ENCODE assay signal across 7 mouse cellular contexts in the genomic region with DNA sequence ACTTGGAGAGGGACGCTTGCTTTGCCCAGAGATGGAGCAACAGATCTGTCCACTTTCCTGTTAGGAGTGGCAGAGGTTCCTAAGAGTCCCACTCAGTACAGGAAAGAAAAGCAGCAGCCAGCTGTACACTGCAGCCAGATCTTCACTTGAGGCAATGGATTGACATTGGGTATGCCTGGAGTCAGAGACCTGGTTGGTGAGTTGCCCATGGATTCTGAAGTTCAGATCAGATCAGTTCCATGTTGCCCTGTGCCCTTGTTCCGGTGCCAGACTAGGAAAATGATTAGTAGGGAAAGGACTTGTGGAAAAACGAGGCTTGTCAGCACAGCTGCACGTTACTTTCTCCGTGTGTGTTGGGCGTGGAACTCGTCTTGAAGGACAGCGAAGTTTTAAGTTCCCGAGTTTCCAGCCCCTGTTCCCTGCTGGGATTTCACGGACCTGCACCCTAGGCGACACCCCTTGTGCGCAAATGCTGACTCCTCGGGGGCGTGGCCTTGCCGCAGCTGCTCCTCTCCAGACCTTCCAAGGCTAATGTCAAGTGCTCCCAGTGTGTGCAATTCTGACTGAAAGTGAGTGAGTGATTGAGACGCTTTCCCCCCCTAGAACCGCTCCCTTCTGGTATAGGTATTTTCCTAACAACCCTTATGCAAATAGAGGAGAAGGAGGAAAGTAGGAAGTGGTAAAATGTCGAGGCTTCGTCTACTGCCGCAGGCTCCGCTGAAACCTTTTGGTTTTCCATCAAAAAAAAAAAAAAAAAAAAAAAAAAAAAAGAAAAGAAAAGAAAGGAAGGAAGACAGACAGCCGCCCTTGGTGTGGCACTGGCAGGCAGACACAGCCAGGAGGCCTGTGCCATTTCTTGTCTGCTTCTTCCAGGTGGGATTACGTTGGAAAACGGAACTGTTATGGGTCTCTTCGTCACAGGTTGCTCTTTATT. TPM values are rescaled to one million over a fixed set of nuclear protein-coding genes. Genes with fewer than 3 reads are reported as not detected.
A peak's percentile ranks its signal among the peaks of the same experiment; 100 is the strongest.
DNase-seq lines count a peak whose midpoint lies in the region; ATAC-seq and TF ChIP-seq lines count a peak whose summit lies in the region.

No protein-coding gene starts in this region.

- H3K4me3 ChIP-seq in heart, adult 2 months = peak overlapping the region; percentile 44
- H3K4me3 ChIP-seq in lung, adult 2 months (replicated peaks; ENCODE audit: extremely low read depth, low read depth, low read length) = peak overlapping the region; percentile 36
- H3K4me3 ChIP-seq in neural tube, embryonic 15.5 days (replicated peaks) = peak overlapping the region; percentile 20

- no peak overlapping the region for H3K27ac ChIP-seq in heart, adult 2 months
- 0 out of 2 replicates have a peak overlapping the region, but pooled peaks have one; percentile 28 for H3K27ac ChIP-seq in neural tube, embryonic 15.5 days (replicated peaks)

- H3K9ac ChIP-seq in heart, adult 2 months (ENCODE audit: low read depth, low read length) = peak overlapping the region; percentile 39
- H3K9ac ChIP-seq in neural tube, embryonic 15.5 days (replicated peaks) = 0 out of 2 replicates have a peak overlapping the region, but pooled peaks have one; percentile 9

- no peaks in the 10 kb centered on the region for H3K27me3 ChIP-seq in heart, adult 2 months (ENCODE audit: control insufficient read depth, insufficient read depth, low read length)
- H3K27me3 ChIP-seq in neural tube, embryonic 15.5 days (replicated peaks) = no peaks in the 10 kb centered on the region

- H3K36me3 ChIP-seq in heart, adult 2 months (ENCODE audit: control insufficient read depth, insufficient read depth, low read length) = no peaks in the 10 kb centered on the region
- no peaks in the 10 kb centered on the region for H3K36me3 ChIP-seq in neural tube, embryonic 15.5 days

- peak overlapping the region; percentile 56 for H3K4me2 ChIP-seq in neural tube, embryonic 15.5 days

- H3K79me2 ChIP-seq in heart, adult 2 months (replicated peaks; ENCODE audit: control insufficient read depth, insufficient read depth, low read length) = peaks cover 2% of the 10 kb centered on the region

- peak; percentile 92 for DNase-seq in ZHBTc4 (ENCODE audit: low read depth, low spot score)
- DNase-seq in embryo, embryonic 11 days = peak; percentile 72
- peak; percentile 73 to 77 for DNase-seq in heart, adult 2 months
- DNase-seq in kidney, adult 11 months = peak; percentile 49
- peak; percentile 68 for DNase-seq in lung, adult 2 months
- DNase-seq in left cerebral cortex, postnatal 14 days (ENCODE audit: low spot score in 2 of 2) = no peak

- TF ChIP-seq POLR2A in heart, adult 2 months (IDR thresholded peaks at IDR 0.05; ENCODE audit: insufficient read depth, low read depth, low read length) = no peak
- no peak for TF ChIP-seq POLR2A in lung, adult 2 months (IDR thresholded peaks at IDR 0.05; ENCODE audit: borderline replicate concordance, extremely low read depth, low read depth, low read length)

- peak; percentile 36; the same call in 1 of the 2 replicates for ATAC-seq in neural tube, embryonic 15.5 days (ENCODE audit: low FRiP score)

- TF ChIP-seq CTCF in heart, adult 2 months (IDR thresholded peaks at IDR 0.05) = peak; percentile 42
- TF ChIP-seq CTCF in lung, adult 2 months (IDR thresholded peaks at IDR 0.05; ENCODE audit: insufficient read depth, low read length) = no peak

- peaks cover 7% of the 10 kb centered on the region for H3K4me1 ChIP-seq in heart, adult 2 months (ENCODE audit: control insufficient read depth, insufficient read depth, low read length)
- H3K4me1 ChIP-seq in lung, adult 2 months (ENCODE audit: control insufficient read depth, insufficient read depth, low read length) = peaks cover 24% of the 10 kb centered on the region
- peaks cover 33% of the 10 kb centered on the region for H3K4me1 ChIP-seq in neural tube, embryonic 15.5 days

- TF ChIP-seq EP300 in heart, adult 2 months (IDR thresholded peaks at IDR 0.05; ENCODE audit: insufficient read depth, low read depth, low read length) = no peak

- WGBS in heart, adult 2 months = 11% methylated on average over 25 of the region's 25 CpGs
- 13% methylated on average over 25 of the region's 25 CpGs for WGBS in lung, adult 2 months
- 6% methylated on average over 25 of the region's 25 CpGs for WGBS in neural tube, embryonic 15.5 days

- no peaks in the 10 kb centered on the region for H3K9me3 ChIP-seq in neural tube, embryonic 15.5 days (replicated peaks)

- intact Hi-C loops in heart, adult 2 months (cut with DNase I) = no loop called here
- intact Hi-C loops in left cerebral cortex, postnatal 14 days (cut with DNase I) = no loop called here

RNA-seq across cellular contexts. Expression of gene Atxn7l1, which starts 28.4 kb away (rescaled TPM):
- 10 to 100 TPM; 18.8 to 19.0 TPM for total RNA-seq in heart, adult 2 months (2021)
- 21.6 and 23.6 TPM in 2 replicates for polyA plus RNA-seq in heart, adult 2 months (2012; rRNA removed)
- 43.5 and 47.8 TPM in 2 replicates for polyA plus RNA-seq in lung, adult 2 months (2012; rRNA removed)
- polyA plus RNA-seq in neural tube, embryonic 15.5 days (2015; fragmentation: Nextera tagmentation; extraction: Ambion mirVana) = 19.4 and 27.7 TPM in 2 replicates
- 10 to 100 TPM; 56.9 to 65.3 TPM for total RNA-seq in left cerebral cortex, postnatal 14 days (2021)

Comparison
In these comparisons a context has a peak if more than half of its experiments do, and no peak if none do; other contexts are left out.
1. DNase-seq: peak in ZHBTc4 (single experiment), embryo, embryonic 11 days (single experiment), heart, adult 2 months (2 of 2), kidney, adult 11 months (single experiment) and lung, adult 2 months (single experiment); none in left cerebral cortex, postnatal 14 days (0 of 2).
2. Peak in every context shown above with its lines, with median percentiles within 50 percentile points of each other: H3K4me3 ChIP-seq.